Mouse (Mus musculus): ENCODE measurements around the gene Olfr1438-ps1. TPM values are rescaled to one million over a fixed set of nuclear protein-coding genes. Genes with fewer than 3 reads are reported as not detected.
"Not testable (repeated sequence)": the region's sequence is repeated elsewhere in the genome, so short reads cannot be mapped to it uniquely, and the experiment has no call there.

Gene Olfr1438-ps1
- polyA plus RNA-seq (2011; ENCODE audit: insufficient read depth, insufficient read length, low read depth, missing spikeins), result not detected in 2 replicates

GRCm38 (mm10) chr19:12335810-12336209 is at the start of gene Olfr1438-ps1:
TSS of gene Olfr1438-ps1 (minus strand) at chr19:12335910.
- no peak within 1 kb of the TSS for H3K27ac ChIP-seq (ENCODE audit: insufficient read depth, low read length)
- no peaks in the 10 kb centered on the region for H3K36me3 ChIP-seq (ENCODE audit: control insufficient read depth, insufficient read depth, low read length, poor library complexity, severe bottlenecking)
- H3K4me1 ChIP-seq (ENCODE audit: control insufficient read depth, insufficient read depth, low read length), result no peaks in the 10 kb centered on the region
- H3K4me3 ChIP-seq (ENCODE audit: low read depth, low read length), result no peak within 1 kb of the TSS
- H3K9me3 ChIP-seq (replicated peaks; ENCODE audit: control insufficient read depth, insufficient read depth, low read length, poor library complexity, severe bottlenecking), result no peaks in the 10 kb centered on the region
- H3K27me3 ChIP-seq (ENCODE audit: control insufficient read depth, insufficient read depth, low read length, poor library complexity, severe bottlenecking), result no peaks in the 10 kb centered on the region
- H3K9ac ChIP-seq (ENCODE audit: low read depth, poor library complexity, severe bottlenecking), result no peak within 1 kb of the TSS
- no peak for TF ChIP-seq EP300 (IDR thresholded peaks at IDR 0.05; ENCODE audit: insufficient read depth, low read depth, low read length)
- TF ChIP-seq CTCF (IDR thresholded peaks at IDR 0.05; ENCODE audit: low read depth, low read length), result no peak
- no peak for TF ChIP-seq POLR2A (IDR thresholded peaks at IDR 0.05; ENCODE audit: insufficient read depth, low read length)

GRCm38 (mm10) chr19:12374465-12375025 is 38.8 kb upstream of the Olfr1438-ps1 start:
- Histone ChIP-seq H3K9ac (ENCODE audit: low read depth, poor library complexity, severe bottlenecking) (no peak overlapping the region), H3K27ac (ENCODE audit: insufficient read depth, low read length) (no peak overlapping the region), H3K4me1 (ENCODE audit: control insufficient read depth, insufficient read depth, low read length) (no peaks in the 10 kb centered on the region), H3K4me3 (ENCODE audit: low read depth, low read length) (no peak overlapping the region), H3K36me3 (ENCODE audit: control insufficient read depth, insufficient read depth, low read length, poor library complexity, severe bottlenecking) (no peaks in the 10 kb centered on the region), H3K9me3 (replicated peaks; ENCODE audit: control insufficient read depth, insufficient read depth, low read length, poor library complexity, severe bottlenecking) (no peaks in the 10 kb centered on the region), H3K27me3 (ENCODE audit: control insufficient read depth, insufficient read depth, low read length, poor library complexity, severe bottlenecking) (no peaks in the 10 kb centered on the region)
- TF ChIP-seq POLR2A (IDR thresholded peaks at IDR 0.05; ENCODE audit: insufficient read depth, low read length) (no peak), CTCF (IDR thresholded peaks at IDR 0.05; ENCODE audit: low read depth, low read length) (no peak), EP300 (IDR thresholded peaks at IDR 0.05; ENCODE audit: insufficient read depth, low read depth, low read length) (no peak)

GRCm38 (mm10) chr19:12373004-12373403 is 37.3 kb upstream of the Olfr1438-ps1 start:
- Histone ChIP-seq H3K4me3 (ENCODE audit: low read depth, low read length) (no peak overlapping the region), H3K36me3 (ENCODE audit: control insufficient read depth, insufficient read depth, low read length, poor library complexity, severe bottlenecking) (no peaks in the 10 kb centered on the region), H3K27ac (ENCODE audit: insufficient read depth, low read length) (no peak overlapping the region), H3K9me3 (replicated peaks; ENCODE audit: control insufficient read depth, insufficient read depth, low read length, poor library complexity, severe bottlenecking) (no peaks in the 10 kb centered on the region), H3K4me1 (ENCODE audit: control insufficient read depth, insufficient read depth, low read length) (no peaks in the 10 kb centered on the region), H3K9ac (ENCODE audit: low read depth, poor library complexity, severe bottlenecking) (no peak overlapping the region), H3K27me3 (ENCODE audit: control insufficient read depth, insufficient read depth, low read length, poor library complexity, severe bottlenecking) (no peaks in the 10 kb centered on the region)
- TF ChIP-seq EP300 (IDR thresholded peaks at IDR 0.05; ENCODE audit: insufficient read depth, low read depth, low read length) (no peak), POLR2A (IDR thresholded peaks at IDR 0.05; ENCODE audit: insufficient read depth, low read length) (no peak)

GRCm38 (mm10) chr19:12325001-12325400 is 10.7 kb downstream of the Olfr1438-ps1 start, which contains the start of gene Olfr1437:
TSS of gene Olfr1437 (minus strand) at chr19:12325101.
- Histone ChIP-seq H3K4me3 (ENCODE audit: low read depth, low read length) (no peak within 1 kb of the TSS), H3K9ac (ENCODE audit: low read depth, poor library complexity, severe bottlenecking) (no peak within 1 kb of the TSS), H3K4me1 (ENCODE audit: control insufficient read depth, insufficient read depth, low read length) (no peaks in the 10 kb centered on the region), H3K36me3 (ENCODE audit: control insufficient read depth, insufficient read depth, low read length, poor library complexity, severe bottlenecking) (no peaks in the 10 kb centered on the region), H3K27ac (ENCODE audit: insufficient read depth, low read length) (no peak within 1 kb of the TSS), H3K27me3 (ENCODE audit: control insufficient read depth, insufficient read depth, low read length, poor library complexity, severe bottlenecking) (no peaks in the 10 kb centered on the region), H3K9me3 (replicated peaks; ENCODE audit: control insufficient read depth, insufficient read depth, low read length, poor library complexity, severe bottlenecking) (no peaks in the 10 kb centered on the region)
- TF ChIP-seq POLR2A (IDR thresholded peaks at IDR 0.05; ENCODE audit: insufficient read depth, low read length) (no peak), EP300 (IDR thresholded peaks at IDR 0.05; ENCODE audit: insufficient read depth, low read depth, low read length) (no peak), CTCF (IDR thresholded peaks at IDR 0.05; ENCODE audit: low read depth, low read length) (no peak)

- not testable (repeated sequence) for H3K4me3 ChIP-seq (ENCODE audit: low read depth, low read length); H3K27ac ChIP-seq (ENCODE audit: insufficient read depth, low read length); H3K27me3 ChIP-seq (ENCODE audit: control insufficient read depth, insufficient read depth, low read length, poor library complexity, severe bottlenecking); H3K4me1 ChIP-seq (ENCODE audit: control insufficient read depth, insufficient read depth, low read length); H3K36me3 ChIP-seq (ENCODE audit: control insufficient read depth, insufficient read depth, low read length, poor library complexity, severe bottlenecking); H3K9ac ChIP-seq (ENCODE audit: low read depth, poor library complexity, severe bottlenecking); H3K9me3 ChIP-seq (replicated peaks; ENCODE audit: control insufficient read depth, insufficient read depth, low read length, poor library complexity, severe bottlenecking)
Measured at GRCm38 (mm10) chr19:12299030-12299429, 36.7 kb downstream of the Olfr1438-ps1 start, which contains the start of gene Olfr1436. TSS of gene Olfr1436 (minus strand) at chr19:12299130.

GRCm38 (mm10) chr19:12292979-12293378 is 42.7 kb downstream of the Olfr1438-ps1 start:
- no peak overlapping the region for H3K9ac ChIP-seq (ENCODE audit: low read depth, poor library complexity, severe bottlenecking)
- TF ChIP-seq POLR2A (IDR thresholded peaks at IDR 0.05; ENCODE audit: insufficient read depth, low read length) (no peak), EP300 (IDR thresholded peaks at IDR 0.05; ENCODE audit: insufficient read depth, low read depth, low read length) (no peak), CTCF (IDR thresholded peaks at IDR 0.05; ENCODE audit: low read depth, low read length) (no peak)

More at GRCm38 (mm10) chr19:12292979-12293378, 42.7 kb downstream of the Olfr1438-ps1 start:
- Histone ChIP-seq H3K4me1 (ENCODE audit: control insufficient read depth, insufficient read depth, low read length) (no peaks in the 10 kb centered on the region), H3K27ac (ENCODE audit: insufficient read depth, low read length) (no peak overlapping the region), H3K9me3 (replicated peaks; ENCODE audit: control insufficient read depth, insufficient read depth, low read length, poor library complexity, severe bottlenecking) (no peaks in the 10 kb centered on the region), H3K4me3 (ENCODE audit: low read depth, low read length) (no peak overlapping the region), H3K36me3 (ENCODE audit: control insufficient read depth, insufficient read depth, low read length, poor library complexity, severe bottlenecking) (no peaks in the 10 kb centered on the region), H3K27me3 (ENCODE audit: control insufficient read depth, insufficient read depth, low read length, poor library complexity, severe bottlenecking) (no peaks in the 10 kb centered on the region)

Data from ES-Bruce4 (cell line).